Mouse (Mus musculus) brain, embryonic 14.5 days (tissue): ENCODE measurements around the gene Usp20.

Experiments
- CTCF ChIP-seq: fragments of 200-500 bp; IDR thresholded peaks from 2 replicates; pipeline ENCODE4 v1.5.1; 2012; ENCODE audit warnings: inconsistent platforms, mild to moderate bottlenecking, moderate library complexity, borderline replicate concordance; ENCODE audit not compliant: insufficient read depth, insufficient read length; ENCODE audit errors: extremely low read depth
- POLR2A ChIP-seq: fragments of 200-500 bp; IDR thresholded peaks from 2 replicates; pipeline ENCODE4 v1.6.1; 2012; ENCODE audit warnings: mild to moderate bottlenecking, inconsistent platforms, borderline replicate concordance; ENCODE audit not compliant: poor library complexity, insufficient read depth, insufficient read length, severe bottlenecking; ENCODE audit errors: extremely low read depth

DNA sequence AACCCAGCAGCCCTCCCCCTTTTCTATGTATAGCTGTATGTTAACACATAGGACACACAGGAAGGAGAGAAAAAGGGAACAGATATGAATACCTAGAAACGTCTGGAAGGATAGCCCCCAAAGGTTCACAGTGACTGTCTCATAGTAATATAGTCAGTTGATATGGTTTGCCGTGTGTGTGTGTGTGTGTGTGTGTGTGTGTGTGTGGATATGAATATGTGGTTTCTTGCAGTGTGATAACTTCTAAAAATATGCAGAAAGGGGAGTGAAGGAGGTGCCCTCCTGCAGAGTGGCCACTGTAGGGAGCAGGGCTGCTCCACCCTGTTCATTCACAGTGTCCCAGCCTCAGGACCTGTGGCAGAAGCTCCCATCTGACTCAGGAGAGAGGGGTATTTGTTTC is 23.4 kb downstream of the Usp20 start:
- TF ChIP-seq CTCF (no peak), POLR2A (no peak)
